Mouse (Mus musculus): ENCODE data around the gene Pou2f1. TPM values are rescaled to one million over a fixed set of nuclear protein-coding genes. Genes with fewer than 3 reads are reported as not detected.

Pou2f1 gene
- polyA plus RNA-seq, 1 experiment: 3.1 TPM

- 52% methylated on average over 4 of the region's 4 CpGs for WGBS
- no peak for DNase-seq (ENCODE audit: low read depth, low spot score)
Measured at GRCm38 (mm10) chr1:165853131-165853721, 149.3 kb downstream of the Pou2f1 start.

DNA sequence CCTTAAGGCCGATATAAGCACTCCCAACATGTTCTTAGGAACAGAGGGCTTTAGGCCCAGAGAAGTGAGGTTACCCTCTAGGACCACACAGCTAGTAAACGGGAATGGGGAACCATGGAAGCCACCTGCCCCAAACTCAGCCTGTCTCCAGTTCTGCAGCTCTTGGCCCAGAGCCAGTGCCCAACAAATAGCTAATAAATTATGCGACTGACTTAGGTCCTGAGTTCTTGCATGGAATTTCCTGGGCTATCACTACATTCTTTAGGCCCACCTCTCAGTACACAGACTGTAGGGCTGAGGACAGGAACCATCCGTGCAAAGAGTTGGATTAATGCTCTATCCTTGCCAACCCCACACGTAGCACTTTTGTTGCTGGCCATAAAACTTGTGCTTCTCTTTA, 150.3 kb downstream of the Pou2f1 start:
- WGBS: 41% methylated on average over 5 of the region's 5 CpGs
- DNase-seq (ENCODE audit: low read depth, low spot score): no peak

GRCm38 (mm10) chr1:165849458-165850445, 152.7 kb downstream of the Pou2f1 start:
- 49% methylated on average over 17 of the region's 17 CpGs for WGBS

DNA sequence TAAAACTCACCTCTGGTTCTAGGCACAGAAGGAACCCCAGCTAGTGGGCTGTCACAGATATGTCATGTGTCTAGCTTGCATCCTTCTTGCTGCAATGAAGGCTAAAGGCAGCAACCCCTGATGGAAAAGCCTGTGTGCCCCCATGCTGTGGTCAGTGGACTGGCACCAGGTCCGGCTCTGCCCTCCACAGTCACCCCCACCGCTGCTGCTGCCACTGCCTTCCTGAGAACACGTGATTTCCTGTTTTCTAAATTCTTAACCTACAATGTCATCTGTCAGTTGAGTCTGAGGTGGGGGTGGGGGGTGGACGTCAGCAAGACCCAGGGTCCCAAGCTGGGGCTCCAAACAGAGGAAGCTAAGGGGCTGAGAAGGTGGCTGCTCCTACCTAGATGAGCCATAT, 153.6 kb downstream of the Pou2f1 start:
- DNase-seq (ENCODE audit: low read depth, low spot score): no peak
- 56% methylated on average over 4 of the region's 4 CpGs for WGBS

More at GRCm38 (mm10) chr1:165849458-165850445, 152.7 kb downstream of the Pou2f1 start:
- DNase-seq (ENCODE audit: low read depth, low spot score): no peak

GRCm38 (mm10) chr1:165848417-165848816, 154.1 kb downstream of the Pou2f1 start:
- WGBS: 87% methylated on average over 8 of the region's 8 CpGs
- no peak for DNase-seq (ENCODE audit: low read depth, low spot score)

- 6% methylated on average over 14 of the region's 14 CpGs for WGBS
- no peak for DNase-seq (ENCODE audit: low read depth, low spot score)
Measured at GRCm38 (mm10) chr1:165845366-165845765, 157.1 kb downstream of the Pou2f1 start.

- 2% methylated on average over 26 of the region's 26 CpGs for WGBS
- DNase-seq (ENCODE audit: low read depth, low spot score): no peak
Measured at GRCm38 (mm10) chr1:165844956-165845355, 157.5 kb downstream of the Pou2f1 start.

DNA sequence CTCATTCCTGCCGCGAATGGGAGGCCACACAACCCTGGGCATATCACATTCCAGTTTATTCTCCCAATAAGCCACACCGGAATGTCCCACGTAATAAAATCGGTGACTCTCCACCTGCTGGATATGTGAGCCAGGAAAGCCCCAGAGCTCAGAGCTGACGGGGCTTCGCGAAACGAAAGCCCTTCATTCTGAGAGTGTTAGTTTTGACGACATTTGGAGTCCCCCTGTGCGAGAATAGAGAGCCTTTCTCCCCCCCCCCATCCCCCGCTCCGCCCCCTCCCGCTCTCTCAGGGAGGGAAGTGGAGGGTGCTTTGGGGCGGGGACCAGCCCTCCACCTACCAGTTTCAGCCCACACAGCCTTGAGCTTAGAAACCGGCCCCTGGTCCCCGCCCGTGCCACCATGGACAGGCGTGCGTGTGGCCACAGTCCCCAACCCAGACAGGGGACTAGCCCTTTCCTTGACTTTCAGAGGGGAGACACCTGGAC, 158.0 kb downstream of the Pou2f1 start:
- DNase-seq (ENCODE audit: low read depth, low spot score): no peak
- WGBS: 2% methylated on average over 20 of the region's 20 CpGs

DNA sequence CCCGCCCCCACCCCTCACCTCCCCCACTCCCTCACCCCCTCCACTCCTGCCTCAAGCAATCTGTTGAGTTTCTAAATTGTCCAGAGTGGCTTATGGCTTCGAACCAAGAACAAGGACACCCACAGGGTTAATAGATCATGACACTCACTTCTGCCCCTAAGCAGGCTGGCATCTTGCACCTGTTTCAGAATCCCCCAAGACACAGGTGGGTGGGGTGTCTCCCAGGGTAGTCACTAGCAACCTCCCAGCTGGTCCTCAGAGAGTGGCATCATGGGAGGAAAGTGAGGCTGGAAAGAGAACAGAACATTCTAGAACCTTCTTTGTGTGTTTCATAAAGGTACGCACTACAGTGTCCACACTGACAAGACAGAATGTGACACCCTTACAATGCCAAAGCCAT, 158.9 kb downstream of the Pou2f1 start:
- DNase-seq (ENCODE audit: low read depth, low spot score): no peak
- WGBS: 84% methylated on average over 3 of the region's 3 CpGs

- WGBS: 98% methylated on average over 7 of the region's 7 CpGs
- no peak for DNase-seq (ENCODE audit: low read depth, low spot score)
Measured at GRCm38 (mm10) chr1:165842170-165842569, 160.3 kb downstream of the Pou2f1 start.

DNA sequence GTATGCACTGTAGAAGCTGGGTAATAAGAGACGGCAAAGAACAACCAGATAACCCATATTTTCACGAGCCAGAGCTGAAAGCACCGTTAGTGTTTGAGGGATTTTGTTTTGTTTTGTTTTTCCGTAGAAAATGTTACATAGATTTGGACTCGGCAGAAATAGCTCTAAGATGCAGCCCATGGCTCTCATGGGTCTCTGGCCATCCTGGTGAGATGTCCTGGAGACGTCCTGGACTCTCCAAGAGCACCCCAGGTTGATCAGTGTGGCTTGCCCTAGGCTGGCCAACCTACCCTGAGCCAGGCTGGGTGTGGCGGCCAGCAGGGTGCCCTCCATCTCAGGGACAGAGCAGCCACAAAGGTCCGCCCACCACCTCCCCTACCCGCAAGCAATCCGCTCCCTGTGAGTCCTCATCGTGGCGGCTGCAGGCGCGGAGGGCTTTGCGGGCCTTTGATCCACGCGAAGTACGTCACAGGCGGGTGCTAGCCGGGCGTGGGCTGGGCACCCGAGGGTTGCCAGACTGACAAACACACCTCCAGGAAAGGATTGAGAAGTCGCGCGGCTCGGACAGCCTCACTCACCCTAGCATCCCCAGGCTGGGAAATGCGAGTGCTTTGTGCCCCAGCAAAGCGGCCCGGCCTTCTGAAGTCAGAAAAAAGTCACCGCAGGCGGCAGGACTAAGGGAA, 161.8 kb downstream of the Pou2f1 start:
- no peak for DNase-seq (ENCODE audit: low read depth, low spot score)
- 17% methylated on average over 31 of the region's 31 CpGs for WGBS

DNA sequence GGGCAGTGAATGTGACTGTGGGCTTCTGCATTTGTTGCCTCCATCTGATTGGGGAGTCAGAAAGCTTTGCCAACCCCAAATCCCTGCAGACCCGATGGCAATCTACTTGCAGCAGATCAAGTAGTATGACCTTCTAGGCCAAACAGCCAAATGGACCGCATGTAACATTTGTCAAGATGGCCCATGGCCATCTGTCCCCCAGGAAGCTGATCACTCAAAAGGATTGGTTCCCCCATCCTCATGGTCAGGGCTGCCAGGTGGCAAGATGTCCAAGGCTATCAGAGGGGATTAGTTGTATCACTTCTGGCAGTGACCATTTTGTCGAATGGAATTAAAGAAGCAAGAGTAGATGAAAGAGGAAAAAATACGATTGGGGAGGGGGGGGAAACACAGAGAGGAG, 163.3 kb downstream of the Pou2f1 start:
- DNase-seq (ENCODE audit: low read depth, low spot score): no peak
- WGBS: 80% methylated on average over 4 of the region's 4 CpGs

- no peak for DNase-seq (ENCODE audit: low read depth, low spot score)
- 50% methylated on average over 8 of the region's 8 CpGs for WGBS
Measured at GRCm38 (mm10) chr1:165837546-165837945, 164.9 kb downstream of the Pou2f1 start.

GRCm38 (mm10) chr1:165836461-165836860, 166.0 kb downstream of the Pou2f1 start:
- no peak for DNase-seq (ENCODE audit: low read depth, low spot score)
- WGBS: 13% methylated on average over 6 of the region's 6 CpGs

DNA sequence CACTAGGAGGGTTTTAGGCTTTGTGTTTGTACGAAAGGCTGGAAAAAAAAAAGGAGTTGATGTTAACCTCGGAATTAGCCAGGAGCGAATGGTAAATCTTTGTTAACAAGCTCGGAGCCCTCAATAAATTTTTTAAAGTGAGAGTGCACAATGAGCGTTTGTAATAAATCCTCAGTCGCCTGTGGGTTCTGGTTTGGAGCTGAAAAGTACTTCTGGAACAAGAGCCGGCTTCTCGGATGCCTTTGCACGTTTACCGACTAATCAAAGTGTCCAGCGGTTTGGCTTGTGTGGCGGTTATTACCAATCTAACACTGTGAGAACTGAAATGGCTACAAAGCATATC, 167.9 kb downstream of the Pou2f1 start:
- 26% methylated on average over 12 of the region's 12 CpGs for WGBS
- no peak for DNase-seq (ENCODE audit: low read depth, low spot score)

DNA sequence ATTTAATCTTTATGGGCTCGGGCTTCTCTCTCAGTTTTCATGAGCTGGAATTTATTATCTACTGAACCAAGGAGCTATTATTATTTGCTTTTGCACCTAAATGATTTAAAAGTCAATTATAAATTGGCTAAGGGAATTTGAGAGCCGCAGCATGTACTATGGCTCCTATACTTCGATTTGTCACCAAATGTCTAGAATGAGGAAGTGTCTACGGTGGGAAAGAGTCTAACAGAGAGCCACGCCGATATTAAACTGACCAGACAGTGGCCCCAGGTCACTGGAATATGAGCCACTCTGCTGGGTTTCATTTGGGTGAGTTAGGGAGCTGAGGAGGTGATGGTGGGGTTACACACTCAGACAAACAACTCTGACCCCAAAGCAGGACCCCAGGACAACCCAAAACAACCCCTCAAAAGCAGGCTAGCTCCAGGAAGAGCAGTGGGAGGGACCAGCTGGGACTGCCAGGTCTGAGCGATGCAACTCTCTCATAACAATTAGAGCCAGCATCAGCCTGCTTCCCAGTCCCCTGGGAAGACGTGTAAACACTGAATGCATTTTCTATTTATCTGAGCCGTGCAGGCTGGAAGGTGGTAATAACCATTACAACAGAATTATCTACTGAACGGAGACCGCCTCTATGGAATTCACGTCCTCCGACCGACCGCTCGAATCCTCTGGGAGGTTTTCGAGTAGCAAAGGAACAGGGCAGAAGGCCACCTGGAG, 168.4 kb downstream of the Pou2f1 start:
- DNase-seq (ENCODE audit: low read depth, low spot score): no peak
- 32% methylated on average over 17 of the region's 17 CpGs for WGBS

GRCm38 (mm10) chr1:165833244-165833643, 169.2 kb downstream of the Pou2f1 start:
- WGBS: 64% methylated on average over 4 of the region's 4 CpGs
- DNase-seq (ENCODE audit: low read depth, low spot score): no peak

GRCm38 (mm10) chr1:165829890-165830289, 172.6 kb downstream of the Pou2f1 start:
- DNase-seq (ENCODE audit: low read depth, low spot score): no peak
- 87% methylated on average over 5 of the region's 5 CpGs for WGBS

DNA sequence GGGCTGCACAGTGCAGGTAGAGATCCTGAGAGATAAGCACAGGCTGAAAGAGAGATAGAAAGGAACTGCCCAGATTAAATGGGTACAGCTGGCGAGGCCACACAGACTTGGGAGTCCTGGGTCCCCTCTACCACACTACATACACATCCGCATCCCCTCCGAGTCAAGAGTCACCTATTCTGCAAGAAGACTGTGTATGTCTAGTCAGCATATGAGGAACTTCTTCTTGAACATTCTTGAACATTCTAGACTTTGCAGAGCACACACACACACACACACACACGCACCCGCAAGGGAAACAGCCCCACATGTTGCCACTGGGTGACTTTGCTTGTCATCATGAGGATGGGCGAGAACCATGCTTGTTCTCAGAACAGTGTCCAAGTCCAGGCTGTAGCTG, 173.9 kb downstream of the Pou2f1 start:
- WGBS: 81% methylated on average over 6 of the region's 6 CpGs
- DNase-seq (ENCODE audit: low read depth, low spot score): no peak

GRCm38 (mm10) chr1:165828173-165828572, 174.3 kb downstream of the Pou2f1 start:
- WGBS: 88% methylated on average over 5 of the region's 5 CpGs

More at GRCm38 (mm10) chr1:165828173-165828572, 174.3 kb downstream of the Pou2f1 start:
- no peak for DNase-seq (ENCODE audit: low read depth, low spot score)
